Mouse (Mus musculus) thymus, adult 2 months (tissue): Measurements from ENCODE around the gene Tti1.

ENCODE experiments used
- CTCF ChIP-seq: fragments of 200-500 bp; IDR thresholded peaks from 2 replicates; pipeline ENCODE4 v1.5.1; 2012; ENCODE audit warnings: mild to moderate bottlenecking, control low read depth, low read length, moderate library complexity, borderline replicate concordance; ENCODE audit not compliant: control insufficient read depth, poor library complexity, insufficient read depth; ENCODE audit errors: extremely low read depth
- POLR2A ChIP-seq: fragments of 200-500 bp; IDR thresholded peaks from 2 replicates; pipeline ENCODE4 v1.6.1; 2012; ENCODE audit warnings: mild to moderate bottlenecking, low read length, control low read depth, moderate library complexity; ENCODE audit not compliant: control insufficient read depth, poor library complexity, insufficient read depth; ENCODE audit errors: extremely low read depth

DNA sequence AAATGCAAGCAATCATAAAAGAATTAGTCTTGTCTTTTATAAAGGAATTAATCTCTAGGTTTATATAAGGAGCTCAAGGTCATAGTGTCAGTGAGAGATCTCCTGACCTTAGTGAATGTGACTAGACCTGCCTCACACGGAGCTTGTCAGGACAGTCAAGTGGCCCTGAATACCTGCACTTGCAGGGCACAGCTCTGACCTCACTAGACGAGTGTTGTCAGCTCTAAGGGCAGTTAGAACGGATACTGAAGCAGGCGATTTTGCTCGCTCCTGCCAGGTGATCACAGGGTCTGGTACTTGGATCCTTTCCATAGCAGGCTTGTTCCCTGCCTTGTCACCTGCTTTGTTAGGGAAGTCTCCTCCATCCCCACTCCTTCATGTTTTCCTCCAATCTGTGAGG, 36.8 kb upstream of the Tti1 start:
- TF ChIP-seq CTCF: no peak
- no peak for TF ChIP-seq POLR2A
